Mouse (Mus musculus): ENCODE measurements around the gene Src.
A peak's percentile ranks its signal among the peaks of the same experiment; 100 is the strongest.
"Not testable (repeated sequence)": the region's sequence is repeated elsewhere in the genome, so short reads cannot be mapped to it uniquely, and the experiment has no call there.

Src gene

DNA sequence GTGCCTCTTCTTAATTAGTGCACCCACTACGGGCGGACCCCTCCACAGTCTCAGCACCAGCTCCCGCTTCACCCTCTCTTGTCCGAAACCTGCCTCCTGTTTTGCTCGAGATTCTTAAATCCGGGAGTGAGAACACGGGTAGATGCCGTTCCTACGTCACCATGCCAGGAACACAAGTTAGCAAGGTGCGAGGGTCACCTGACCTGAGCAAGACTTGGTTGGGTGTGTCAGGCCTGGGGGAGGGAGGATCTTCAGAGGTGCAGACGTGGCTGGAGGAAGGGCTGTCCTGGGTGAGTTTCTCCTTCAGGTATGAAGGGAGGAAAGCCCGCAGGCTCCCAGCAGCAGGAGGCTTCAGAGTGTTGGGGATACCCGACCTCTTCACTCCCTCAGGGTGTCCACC lies at the start of gene Src:
Gene Src (plus strand): TSS at position 239 of the 400 bp plus-strand sequence.
- DNase-seq = no peak

DNA sequence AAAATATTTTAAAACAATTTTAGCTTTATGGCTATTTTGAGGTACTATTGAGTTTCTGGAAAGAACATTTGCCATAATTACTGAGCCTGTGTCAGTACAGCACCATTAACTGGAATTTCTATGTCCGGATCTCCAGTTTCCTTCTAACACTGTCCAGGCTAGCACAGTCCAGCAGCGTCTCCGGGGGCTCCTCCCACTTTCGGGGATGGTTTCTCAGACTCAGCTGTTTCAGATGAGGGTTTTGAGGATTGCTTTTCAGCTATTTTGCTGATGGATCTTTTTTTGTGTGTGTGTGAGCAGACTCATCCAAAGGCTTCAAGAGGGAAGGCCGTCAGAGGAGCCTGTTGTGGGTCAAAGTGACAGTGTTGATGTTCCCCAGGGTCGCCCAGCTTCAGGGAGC lies 46.5 kb upstream of the Src start:
- no peak for DNase-seq

DNA sequence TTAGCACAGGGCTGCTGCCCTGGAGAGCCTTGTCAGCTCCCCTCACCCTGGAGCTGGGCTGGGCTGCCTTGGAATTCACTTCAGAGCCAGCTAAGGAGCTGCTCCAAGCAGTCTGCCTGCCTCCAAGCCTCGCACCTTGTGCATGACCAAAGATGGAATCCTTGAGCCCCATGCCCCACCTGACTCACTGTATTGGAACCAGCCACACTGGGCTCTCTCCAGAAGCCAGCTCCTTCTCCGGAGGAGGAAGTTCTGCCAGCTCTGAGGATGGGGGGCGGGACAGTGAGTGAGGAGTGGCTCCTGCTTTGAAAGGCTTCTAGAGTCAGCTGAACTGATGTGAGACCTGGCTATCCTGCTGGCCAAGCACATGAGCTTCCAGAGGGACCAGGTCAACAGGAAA lies 44.6 kb upstream of the Src start:
- no peak for DNase-seq

DNA sequence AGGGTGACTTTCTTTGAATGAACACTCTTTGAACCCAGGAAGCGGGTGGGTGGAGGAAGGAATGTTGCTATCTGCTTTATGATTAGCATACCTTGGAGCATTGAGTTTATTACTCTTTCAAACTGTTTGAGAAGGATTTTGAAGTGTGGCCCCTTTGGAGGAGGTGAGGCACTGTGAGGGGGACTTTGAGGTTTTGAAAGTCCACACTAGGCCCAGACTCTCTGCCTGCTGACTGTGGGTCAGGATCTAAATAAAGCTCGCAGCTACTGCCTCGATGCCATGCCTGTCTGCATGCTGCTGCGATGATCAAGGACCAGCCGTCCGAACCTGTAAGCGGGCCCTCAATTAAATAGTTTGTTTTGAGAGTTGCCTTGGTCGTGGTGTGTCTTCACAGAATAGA lies 43.2 kb upstream of the Src start:
- DNase-seq = no peak

DNA sequence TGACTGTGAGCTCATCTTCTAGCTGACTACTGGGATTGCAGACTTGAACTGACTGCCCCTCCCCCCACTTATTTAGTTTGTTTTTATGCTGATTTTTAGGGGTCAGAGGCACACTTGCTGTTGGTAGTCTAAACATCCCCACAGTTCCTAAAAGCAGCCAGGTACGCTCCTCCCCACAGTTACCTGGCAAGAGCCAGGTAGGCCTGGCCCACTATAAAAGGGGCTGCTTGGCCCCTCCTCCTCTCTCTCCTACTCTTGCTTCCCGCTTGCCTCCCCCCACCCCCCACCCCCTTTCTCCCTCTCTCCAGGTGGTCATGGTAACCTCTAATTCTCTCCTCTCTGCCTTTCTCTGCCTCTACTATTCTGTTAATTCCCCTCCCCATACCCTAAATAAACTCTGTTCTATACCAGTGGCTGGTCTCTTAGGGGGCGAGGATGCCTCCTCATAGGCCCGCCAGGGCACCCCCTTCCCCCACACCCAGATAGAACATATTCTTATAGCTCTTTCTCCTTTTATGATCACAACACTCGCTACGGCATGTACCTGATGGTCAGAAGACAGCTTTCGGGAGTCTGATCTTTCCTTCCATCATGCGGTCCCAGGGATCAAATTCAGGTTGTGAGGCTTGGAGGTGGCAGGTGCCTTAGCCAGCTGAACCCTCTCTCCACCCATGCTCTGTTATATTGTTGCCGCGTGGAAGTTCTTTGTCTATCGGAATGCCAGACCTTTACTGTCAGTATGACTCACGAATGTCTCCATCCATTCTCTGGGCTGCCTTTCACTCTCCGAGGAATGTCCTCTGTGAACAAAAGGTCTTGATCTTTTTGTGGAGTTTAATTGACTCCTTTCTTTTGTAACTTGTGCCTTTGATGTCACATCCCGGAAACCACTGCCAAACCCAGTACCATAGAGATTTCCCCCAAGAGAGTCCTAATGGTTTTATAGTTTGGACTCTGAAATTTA lies 42.2 kb upstream of the Src start:
- DNase-seq = no peak

DNA sequence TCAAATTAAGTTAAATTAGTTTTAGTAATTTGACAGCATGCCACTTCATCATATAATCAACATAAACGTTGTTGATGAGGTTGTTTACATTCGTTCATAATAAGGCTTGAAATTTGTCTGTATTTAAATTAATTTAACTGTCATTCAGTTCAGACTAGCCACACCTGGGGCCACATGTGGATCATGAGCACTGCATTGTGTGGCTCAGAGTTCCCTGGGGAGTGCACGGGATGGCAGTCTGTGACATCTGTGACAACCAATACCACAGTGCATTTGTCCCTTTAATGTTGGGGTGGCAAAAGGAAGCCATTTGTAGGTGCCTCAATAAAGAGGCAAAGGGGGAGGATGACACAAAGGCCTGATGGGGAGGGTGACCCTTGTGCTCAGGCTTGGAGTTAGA lies 41.2 kb upstream of the Src start:
- no peak for DNase-seq

DNA sequence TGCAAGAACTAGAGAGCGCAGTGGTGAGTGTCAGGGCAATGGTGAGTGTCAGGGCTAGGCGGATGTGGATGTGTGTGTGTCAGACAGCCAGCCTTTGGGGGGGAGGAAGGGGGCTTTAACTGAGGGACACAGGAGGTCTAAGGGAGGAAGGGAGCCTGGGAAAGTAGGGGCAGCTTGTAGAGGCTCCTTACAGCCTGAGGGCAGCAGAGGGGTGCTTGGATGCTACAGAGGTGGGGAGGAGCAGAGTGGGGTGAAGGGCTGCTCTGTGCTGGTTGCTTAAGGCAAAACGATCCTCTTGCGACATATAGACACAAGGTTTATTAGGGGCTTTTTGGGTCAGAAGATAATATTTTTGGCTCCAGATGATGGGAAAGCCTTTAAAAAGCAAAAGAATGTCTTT lies 33.4 kb upstream of the Src start:
- DNase-seq = no peak

DNA sequence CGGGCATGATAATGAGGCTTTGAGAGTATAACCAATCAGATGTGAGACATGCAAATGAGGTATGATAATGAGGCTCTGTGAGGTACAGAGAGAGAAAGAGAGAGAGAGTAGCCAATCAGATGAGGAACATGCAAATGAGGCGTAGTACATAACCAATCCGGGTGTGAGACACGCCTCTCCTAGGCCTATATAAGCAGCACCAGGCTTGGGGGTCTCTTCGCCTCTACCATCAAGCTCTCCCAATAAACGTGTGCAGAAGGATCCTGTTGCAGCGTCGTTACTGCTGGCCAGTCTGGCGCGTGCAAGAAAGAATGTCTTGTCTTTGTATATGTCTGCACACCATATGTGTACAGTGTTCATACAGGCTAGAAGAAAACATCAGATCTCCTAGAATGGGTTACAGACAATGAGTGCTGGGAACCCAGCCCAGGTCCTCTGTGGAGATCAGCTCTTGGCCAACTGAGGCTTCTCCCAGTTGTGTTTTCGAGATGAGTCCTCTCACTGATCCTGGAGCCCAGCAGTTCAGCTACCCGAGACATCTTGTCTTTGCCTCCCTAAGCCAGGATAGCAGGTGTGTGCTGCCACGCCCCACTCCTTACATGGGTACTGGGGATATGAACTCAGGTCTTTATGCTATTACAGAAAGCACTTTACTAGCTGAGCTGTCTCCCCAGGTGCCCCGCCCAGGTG lies 29.2 kb upstream of the Src start:
- not testable (repeated sequence) for DNase-seq

DNA sequence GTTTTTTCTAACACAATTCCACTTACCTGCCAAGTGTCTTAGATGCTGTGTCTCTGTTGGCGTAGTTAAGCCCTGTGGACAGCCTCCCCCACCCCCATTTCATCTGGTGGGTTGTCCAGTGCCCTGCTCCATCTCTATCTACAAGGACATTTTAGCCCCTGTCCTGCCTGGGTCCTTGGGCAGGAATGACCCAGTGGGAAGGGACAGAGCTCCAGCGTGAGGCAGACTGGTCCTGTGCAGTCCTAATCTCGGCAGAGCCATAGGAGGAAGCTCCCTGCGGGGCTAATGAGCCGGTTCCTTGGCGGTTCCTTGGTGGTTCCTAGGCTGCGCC lies 28.7 kb upstream of the Src start:
- DNase-seq = no peak

DNA sequence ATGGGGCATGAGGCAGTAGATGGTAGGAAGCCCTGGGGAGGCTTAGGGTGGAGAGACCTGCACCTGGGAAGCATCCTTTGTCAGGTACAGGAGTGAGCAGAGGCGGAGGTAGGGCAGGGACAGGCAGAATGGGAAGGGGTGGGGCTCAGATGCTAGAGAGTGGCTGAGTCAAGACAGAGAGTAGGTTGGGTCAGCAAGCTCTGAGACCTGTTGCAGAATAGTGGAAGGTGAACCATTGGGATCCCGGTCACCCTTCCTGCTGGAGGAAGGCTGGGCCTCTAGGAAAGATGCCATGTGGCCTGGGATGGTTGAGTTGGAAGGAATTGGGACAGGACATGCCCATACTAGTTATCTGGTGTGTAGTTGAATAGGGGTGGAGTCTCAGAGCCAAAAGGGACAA lies 25.9 kb upstream of the Src start:
- DNase-seq = no peak

DNA sequence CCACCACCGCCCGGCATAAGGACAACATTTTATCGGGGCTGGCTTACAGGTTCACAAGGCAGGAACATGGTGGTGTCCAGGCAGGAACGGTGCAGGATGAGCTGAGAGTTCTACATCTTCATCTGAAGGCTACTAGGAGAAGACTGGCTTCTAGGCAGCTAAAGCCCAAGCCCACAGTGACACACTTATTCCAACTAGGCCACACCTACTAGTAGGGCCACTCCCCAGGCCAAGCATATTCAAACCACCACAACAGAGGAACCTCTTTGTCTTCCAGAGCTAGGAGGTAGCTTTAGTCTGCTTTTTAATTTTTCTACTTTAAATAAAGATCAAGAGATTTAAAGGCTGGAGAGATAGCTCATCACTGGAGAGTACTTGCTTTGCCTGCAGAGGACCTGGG lies 24.7 kb upstream of the Src start:
- DNase-seq = no peak

DNA sequence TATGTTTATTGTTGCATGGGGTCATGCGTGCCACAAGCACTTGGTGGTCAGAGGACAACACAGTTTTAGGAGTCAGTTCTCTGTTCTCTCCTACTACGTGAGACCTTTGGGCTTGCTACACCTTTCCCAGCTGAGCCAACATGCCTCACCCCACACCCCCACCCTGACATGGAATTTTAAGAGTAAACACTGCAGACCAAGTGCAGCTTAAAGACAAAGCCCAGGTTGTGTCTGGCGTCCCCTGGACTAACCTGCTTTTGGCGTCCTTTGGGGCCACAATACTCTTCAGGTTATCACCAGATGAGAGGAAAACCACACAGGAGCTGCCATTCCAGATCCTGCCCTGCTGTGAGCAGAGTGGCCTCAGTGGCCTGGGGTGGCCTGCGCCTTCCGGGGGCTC lies 23.4 kb upstream of the Src start:
- no peak for DNase-seq

DNA sequence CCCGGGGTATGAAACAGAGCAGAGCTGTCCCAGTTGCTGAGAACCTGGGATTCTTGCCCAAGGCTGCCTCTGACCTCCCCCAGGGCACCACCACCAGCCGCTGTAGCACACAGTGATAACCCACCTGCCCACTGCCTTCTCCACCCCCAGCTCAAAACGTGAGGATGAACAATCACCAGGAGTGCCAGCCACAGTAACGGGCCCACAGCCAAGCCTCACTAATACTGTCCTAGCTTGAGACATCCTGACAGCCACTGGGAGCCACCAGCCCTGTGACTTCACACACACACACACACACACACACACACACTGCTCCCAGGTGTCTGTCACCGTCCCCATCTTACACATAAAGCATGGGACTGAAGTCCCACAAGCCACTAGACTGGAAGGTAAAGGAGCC lies 22.9 kb upstream of the Src start:
- peak; percentile 23 for DNase-seq

DNA sequence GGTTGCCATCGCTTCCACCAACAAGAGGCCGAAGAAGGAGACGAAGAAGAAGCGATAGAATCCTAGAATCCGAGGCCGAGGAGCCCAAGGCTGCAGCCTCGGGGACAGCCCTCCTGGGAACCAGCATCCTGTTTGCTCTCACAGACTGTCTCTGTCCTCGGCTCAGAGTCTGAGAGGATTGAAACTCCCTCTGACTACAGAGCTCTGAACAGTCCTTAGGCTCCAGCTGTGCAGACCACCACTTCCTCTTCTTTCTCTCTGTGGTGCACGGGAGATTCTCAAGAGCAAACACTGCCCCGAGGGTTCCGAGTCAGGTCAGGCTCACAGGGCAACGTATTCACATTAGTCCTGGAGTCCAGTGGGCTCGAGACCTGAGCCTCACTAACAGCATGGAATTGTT lies 22.3 kb upstream of the Src start:
- peak; percentile 43 for DNase-seq

DNA sequence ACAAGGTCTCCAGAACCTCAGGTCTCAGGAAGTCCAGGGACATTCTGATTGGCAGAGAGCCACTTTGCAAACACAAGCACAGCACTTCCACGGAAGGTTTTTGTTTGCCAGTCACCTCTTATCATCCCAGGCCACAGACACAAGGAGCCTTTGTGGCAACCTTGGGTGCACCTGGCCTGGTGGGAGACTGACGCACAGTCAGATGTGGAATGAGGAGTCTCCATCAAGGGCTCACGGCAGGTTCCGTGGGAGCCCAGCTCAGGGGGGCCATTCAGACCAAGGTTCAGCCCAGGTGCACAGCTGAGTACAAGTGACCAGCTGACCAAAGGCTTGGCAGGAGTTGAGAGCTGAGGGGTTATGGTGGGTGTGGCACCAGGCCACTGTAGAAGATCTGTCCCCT lies 20.9 kb upstream of the Src start:
- no peak for DNase-seq

DNA sequence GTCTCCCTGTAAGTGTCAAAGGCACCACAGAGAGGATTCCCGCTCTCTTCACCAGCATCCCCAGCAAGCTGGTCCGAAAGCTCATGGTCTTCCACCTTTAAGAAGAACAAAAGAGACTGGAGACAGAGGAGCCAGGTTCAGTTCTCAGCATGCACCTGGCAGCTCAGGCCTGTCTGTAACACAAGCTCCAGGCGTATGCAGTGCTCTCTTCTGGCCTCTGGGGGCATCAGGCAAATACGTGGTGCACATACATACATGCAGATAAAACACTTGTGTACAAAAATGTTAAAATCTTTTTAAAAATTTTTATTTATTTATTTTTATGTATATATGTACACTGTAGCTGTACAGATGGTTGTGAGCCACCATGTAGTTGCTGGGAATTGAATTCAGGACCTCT lies 19.7 kb upstream of the Src start:
- no peak for DNase-seq

DNA sequence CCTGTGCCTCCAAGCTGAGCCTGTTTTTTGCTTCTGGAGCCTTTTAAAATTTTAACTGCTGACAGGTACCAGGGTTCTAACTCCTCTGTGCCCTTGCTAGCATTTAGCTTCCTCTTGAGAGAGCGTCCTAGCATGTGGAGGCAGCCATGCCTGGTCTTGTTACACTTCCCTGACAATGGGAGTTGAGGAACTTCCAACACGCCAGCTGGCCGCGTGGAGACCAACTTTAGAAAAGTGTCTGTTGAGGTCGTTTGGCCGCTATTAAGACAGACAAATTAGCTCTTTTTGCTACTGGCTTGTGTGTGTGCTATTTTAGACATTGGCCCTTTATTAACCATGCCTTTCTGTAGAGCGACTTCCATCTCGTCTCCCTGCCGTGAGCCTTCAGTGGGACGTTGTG lies 18.4 kb upstream of the Src start:
- no peak for DNase-seq

DNA sequence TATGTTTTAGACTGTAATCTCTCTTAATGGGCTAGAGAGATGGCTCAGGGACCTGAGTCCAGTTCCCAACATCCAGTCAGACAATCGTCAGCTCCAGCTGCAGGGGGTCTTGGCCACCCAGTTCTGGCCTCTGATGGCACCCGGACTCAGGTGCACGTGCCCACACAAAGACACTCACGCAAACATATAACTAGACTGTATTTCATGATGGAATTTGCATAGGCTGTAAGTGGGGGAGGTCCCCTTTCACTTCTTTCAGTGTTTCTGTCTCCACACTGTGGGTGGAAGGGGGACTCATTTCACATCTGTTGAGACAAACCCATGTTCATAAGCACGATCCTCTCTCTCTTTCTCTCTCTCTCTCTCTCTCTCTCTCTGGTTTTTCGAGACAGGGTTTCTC lies 17.8 kb upstream of the Src start:
- no peak for DNase-seq

DNA sequence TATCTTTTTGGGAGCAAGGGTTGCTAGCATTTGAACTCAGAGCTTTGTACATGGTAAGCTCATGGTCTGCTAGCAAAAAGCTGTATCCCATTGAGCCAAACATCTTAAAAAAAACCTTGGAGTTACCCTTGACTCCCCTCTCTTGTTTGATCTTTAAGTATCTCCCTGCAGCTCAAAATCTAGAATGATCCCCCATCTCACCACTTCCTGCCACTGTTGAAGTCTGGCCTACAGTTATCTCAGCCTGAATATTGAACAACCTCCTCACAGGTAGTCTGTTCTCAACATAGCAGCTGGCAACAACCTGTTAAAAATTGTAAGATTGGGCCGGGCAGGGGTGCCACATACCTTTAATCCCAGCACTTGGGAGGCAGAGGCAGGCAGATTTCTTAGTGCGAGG lies 17.0 kb upstream of the Src start:
- DNase-seq = no peak

DNA sequence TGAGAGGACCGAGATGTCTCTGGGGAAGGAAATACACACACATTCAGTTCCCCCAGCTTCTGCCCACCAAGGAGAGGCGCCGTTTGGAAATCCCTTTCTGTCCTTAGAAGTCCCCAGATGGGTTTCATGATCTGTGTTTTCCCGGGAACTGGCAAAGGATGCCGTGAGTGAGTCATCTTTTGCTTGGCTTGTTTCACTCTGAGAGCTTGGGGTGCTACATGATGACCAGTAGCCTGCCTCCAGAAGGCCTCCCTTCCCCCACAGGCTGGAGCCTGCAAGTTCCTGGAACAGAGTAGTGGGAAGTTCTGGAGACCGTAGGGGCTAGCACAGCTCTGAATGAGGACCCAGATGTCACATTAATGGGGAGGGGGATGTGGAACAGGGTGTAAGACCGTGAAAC lies 10.6 kb upstream of the Src start:
- no peak for DNase-seq

DNA sequence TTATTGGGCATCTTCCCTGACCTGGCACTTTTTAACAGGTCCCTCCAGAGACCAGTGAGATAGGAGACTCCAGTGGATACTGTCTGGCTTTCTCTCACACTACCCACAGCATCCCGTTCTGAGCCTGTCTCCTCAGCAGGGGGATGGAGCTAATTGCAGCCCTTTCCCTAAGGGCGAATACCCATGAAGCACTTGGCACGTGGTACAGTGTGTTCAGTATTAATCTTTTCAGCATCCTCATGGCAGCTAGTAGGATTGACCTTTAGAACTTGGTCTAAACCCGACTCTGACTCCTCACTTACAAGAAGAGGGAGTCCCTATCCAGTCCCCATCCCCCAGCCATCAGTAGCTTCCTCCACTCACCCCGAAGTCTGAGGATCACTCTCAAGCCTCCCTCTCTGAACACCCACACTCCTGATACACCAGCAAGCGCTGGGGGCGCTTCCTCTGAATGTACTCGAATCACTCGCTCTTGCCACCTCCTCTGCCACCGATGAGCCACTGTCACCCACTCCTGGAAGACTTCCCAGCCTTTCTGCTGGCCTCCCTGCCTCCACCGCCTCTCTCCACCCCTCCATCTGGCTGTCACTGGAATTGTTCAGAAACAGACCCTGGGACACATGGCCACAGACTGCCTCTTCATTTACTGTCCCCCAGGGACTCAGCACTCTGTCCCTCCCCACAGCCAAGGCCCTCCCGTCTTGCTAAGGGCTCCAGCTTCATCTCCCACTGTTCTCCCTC lies 8.3 kb upstream of the Src start:
- DNase-seq = no peak

DNA sequence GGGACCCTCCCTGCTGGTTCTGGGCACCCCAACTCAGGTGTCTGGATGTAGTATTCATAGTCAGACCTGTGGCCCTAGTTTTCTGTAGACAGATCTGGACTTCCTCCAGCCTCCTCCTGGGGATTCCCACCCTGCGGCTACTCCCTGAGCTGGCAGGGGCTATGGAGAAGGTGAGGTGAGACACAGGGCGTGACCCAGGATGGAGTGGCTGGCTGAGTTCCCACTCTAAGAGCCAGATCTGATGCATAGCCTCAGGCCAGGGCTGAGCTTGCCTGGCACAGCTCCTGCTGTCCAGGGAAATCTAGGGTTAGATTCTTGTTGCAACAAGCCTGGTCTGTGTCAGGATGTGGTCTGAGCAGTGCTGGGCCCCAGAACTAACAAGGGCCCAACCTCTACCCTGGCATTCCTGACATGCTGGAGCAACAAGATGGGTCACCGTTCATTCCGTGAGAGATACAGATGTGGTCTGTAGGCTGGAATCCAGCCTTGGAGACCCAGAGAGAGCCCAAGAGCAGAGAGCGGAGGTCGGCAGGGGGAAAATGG lies 7.0 kb upstream of the Src start:
- DNase-seq = no peak

DNA sequence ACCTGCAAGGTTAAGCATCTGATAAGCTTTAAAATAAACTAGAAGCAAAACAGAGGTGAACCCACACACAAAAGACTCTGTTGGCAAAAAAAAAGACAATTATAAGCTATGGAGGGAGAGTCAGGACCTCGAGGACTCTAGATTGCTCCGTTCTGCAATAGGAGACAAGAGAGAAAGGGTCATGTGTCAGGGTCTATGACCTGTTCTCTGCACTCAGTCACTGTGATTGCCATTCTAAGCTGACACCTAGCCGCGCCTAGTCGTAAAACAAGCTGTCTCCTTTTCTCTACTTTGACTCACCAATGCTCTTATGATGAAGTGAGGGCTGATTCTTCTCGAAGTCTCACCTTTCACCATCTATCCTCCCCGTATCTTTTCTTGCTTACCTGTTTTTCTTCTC lies 5.7 kb upstream of the Src start:
- DNase-seq = no peak

DNA sequence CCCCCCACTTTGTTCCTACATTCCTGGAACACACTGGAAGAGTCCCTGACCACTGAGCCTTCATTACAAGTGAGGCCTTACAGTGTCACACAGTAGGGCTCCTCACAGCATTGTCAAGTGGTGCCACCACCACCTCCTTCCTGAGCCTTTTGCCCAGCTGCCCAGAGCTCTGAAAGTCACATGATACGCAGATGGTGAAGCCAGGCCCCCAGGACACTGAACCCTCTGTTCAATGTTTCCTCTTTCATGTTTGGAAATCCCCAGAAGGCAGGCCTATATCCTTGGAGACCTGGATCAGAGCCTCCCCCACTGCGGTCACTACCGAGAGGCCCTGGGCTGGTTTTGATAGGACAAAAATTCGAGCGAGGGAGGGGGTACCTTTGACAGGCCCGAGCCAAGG lies 1.0 kb upstream of the Src start:
- no peak for DNase-seq

All from thymus, postnatal 4 days (tissue).